Mouse (Mus musculus) G1E (cell line): ENCODE measurements around the gene Hyal2.

Experiments used
- CTCF ChIP-seq: IDR thresholded peaks from 2 replicates; pipeline ENCODE4 v1.5.1; 2012; ENCODE audit warnings: low read depth, low read length, inconsistent platforms, mixed read lengths
- GATA1 ChIP-seq: IDR thresholded peaks from 2 replicates; pipeline ENCODE4 v1.6.1; 2012; ENCODE audit warnings: borderline replicate concordance, low read length, inconsistent platforms, mixed read lengths
- GATA2 ChIP-seq: IDR thresholded peaks from 2 replicates; pipeline ENCODE4 v1.6.1; 2012; ENCODE audit warnings: low read depth, low read length, inconsistent platforms, borderline replicate concordance
- POLR2AphosphoS5 ChIP-seq: IDR thresholded peaks from 2 replicates; pipeline ENCODE4 v1.6.1; 2012; ENCODE audit warnings: low read depth, low read length, inconsistent platforms; ENCODE audit not compliant: insufficient replicate concordance
- TAL1 ChIP-seq: conservative IDR thresholded peaks from 2 replicates; pipeline ENCODE4 v1.6.1; 2012; ENCODE audit warnings: low read depth, low read length, inconsistent platforms, mixed read lengths

- TF ChIP-seq TAL1 (no peak), CTCF (no peak), GATA1 (no peak), POLR2AphosphoS5 (no peak), GATA2 (no peak)
These were observed 40.0 kb downstream of the Hyal2 start for GRCm38 (mm10) chr9:107607653-107608245.
